Comparison of ENCODE assay signal across 8 mouse cellular contexts in genomic region chr19:15983739-15984344, GRCm38 (mm10). TPM values are rescaled to one million over a fixed set of nuclear protein-coding genes. Genes with fewer than 3 reads are reported as not detected.
DNase-seq lines count a peak whose midpoint lies in the region; ATAC-seq and TF ChIP-seq lines count a peak whose summit lies in the region.

No protein-coding gene starts in this region.

- no peak for TF ChIP-seq CTCF in lung, embryonic 14.5 days (IDR thresholded peaks at IDR 0.05; ENCODE audit: low read depth)

- H3K9me3 ChIP-seq in lung, embryonic 14.5 days (ENCODE audit: low read depth, low read length): no peaks in the 10 kb centered on the region
- no peaks in the 10 kb centered on the region for H3K9me3 ChIP-seq in embryonic facial prominence, embryonic 12.5 days
- H3K9me3 ChIP-seq in intestine, embryonic 16.5 days (ENCODE audit: control insufficient read depth, low read length): no peaks in the 10 kb centered on the region
- no peaks in the 10 kb centered on the region for H3K9me3 ChIP-seq in neural tube, embryonic 15.5 days (replicated peaks)

- 50% methylated on average over 15 of the region's 15 CpGs for WGBS in lung, embryonic 14.5 days
- 51% methylated on average over 15 of the region's 15 CpGs for WGBS in embryonic facial prominence, embryonic 12.5 days
- WGBS in intestine, embryonic 16.5 days: 54% methylated on average over 15 of the region's 15 CpGs
- WGBS in neural tube, embryonic 15.5 days: 45% methylated on average over 15 of the region's 15 CpGs

- peak; percentile 41 for DNase-seq in lung, embryonic 14.5 days
- no peak for DNase-seq in lung, postnatal 4 days
- DNase-seq in adrenal gland, postnatal 4 days (ENCODE audit: low spot score in 2 of 2): no peak
- DNase-seq in cerebellum, adult 11-12 months: no peak
- DNase-seq in T-cell, adult 2 months (ENCODE audit: low spot score): no peak

- peaks cover 3% of the 10 kb centered on the region; the same call in 1 of the 2 replicates for H3K4me1 ChIP-seq in lung, embryonic 14.5 days (ENCODE audit: insufficient read depth)
- peaks cover 7% of the 10 kb centered on the region for H3K4me1 ChIP-seq in embryonic facial prominence, embryonic 12.5 days
- H3K4me1 ChIP-seq in intestine, embryonic 16.5 days (ENCODE audit: control insufficient read depth, insufficient read depth, low read length): peaks cover 2% of the 10 kb centered on the region; the same call in 1 of the 2 replicates
- peaks cover 33% of the 10 kb centered on the region for H3K4me1 ChIP-seq in neural tube, embryonic 15.5 days

- H3K36me3 ChIP-seq in lung, embryonic 14.5 days (ENCODE audit: insufficient read depth): peaks cover 8% of the 10 kb centered on the region; the same call in 1 of the 2 replicates
- peaks cover 13% of the 10 kb centered on the region; the same call in 1 of the 2 replicates for H3K36me3 ChIP-seq in embryonic facial prominence, embryonic 12.5 days
- no peaks in the 10 kb centered on the region for H3K36me3 ChIP-seq in intestine, embryonic 16.5 days (ENCODE audit: control insufficient read depth, insufficient read depth, low read length)
- H3K36me3 ChIP-seq in neural tube, embryonic 15.5 days: peaks cover 4% of the 10 kb centered on the region; the same call in 1 of the 2 replicates

- peak overlapping the region; percentile 80; the same call in 1 of the 2 replicates for H3K27ac ChIP-seq in lung, embryonic 14.5 days (ENCODE audit: low read depth)
- 0 out of 2 replicates have a peak overlapping the region, but pooled peaks have one; percentile 82 for H3K27ac ChIP-seq in embryonic facial prominence, embryonic 12.5 days
- no peak overlapping the region for H3K27ac ChIP-seq in intestine, embryonic 16.5 days (ENCODE audit: low read length)
- H3K27ac ChIP-seq in neural tube, embryonic 15.5 days (replicated peaks): peak overlapping the region; percentile 92

- peak overlapping the region; percentile 69 for H3K4me3 ChIP-seq in lung, embryonic 14.5 days (ENCODE audit: low read depth, low read length)
- peak overlapping the region; percentile 78 for H3K4me3 ChIP-seq in embryonic facial prominence, embryonic 12.5 days
- H3K4me3 ChIP-seq in intestine, embryonic 16.5 days (ENCODE audit: low read length): peak overlapping the region; percentile 84
- peak overlapping the region; percentile 81 for H3K4me3 ChIP-seq in neural tube, embryonic 15.5 days (replicated peaks)

- ATAC-seq in lung, embryonic 14.5 days (ENCODE audit: insufficient read depth): no peak
- ATAC-seq in embryonic facial prominence, embryonic 12.5 days (ENCODE audit: insufficient number of reproducible peaks, insufficient read depth, low FRiP score, low TSS enrichment): no peak
- ATAC-seq in intestine, embryonic 16.5 days: no peak
- no peak for ATAC-seq in neural tube, embryonic 15.5 days (ENCODE audit: low FRiP score)

- no peaks in the 10 kb centered on the region for H3K27me3 ChIP-seq in lung, embryonic 14.5 days (ENCODE audit: insufficient read depth, low read length)
- no peaks in the 10 kb centered on the region for H3K27me3 ChIP-seq in embryonic facial prominence, embryonic 12.5 days
- H3K27me3 ChIP-seq in intestine, embryonic 16.5 days (replicated peaks; ENCODE audit: control insufficient read depth, insufficient read depth, low read length): no peaks in the 10 kb centered on the region
- H3K27me3 ChIP-seq in neural tube, embryonic 15.5 days (replicated peaks): no peaks in the 10 kb centered on the region

- peak overlapping the region; percentile 76 for H3K9ac ChIP-seq in lung, embryonic 14.5 days
- peak overlapping the region; percentile 82; the same call in 1 of the 2 replicates for H3K9ac ChIP-seq in embryonic facial prominence, embryonic 12.5 days
- H3K9ac ChIP-seq in intestine, embryonic 16.5 days (ENCODE audit: low read depth, low read length): peak overlapping the region; percentile 87
- H3K9ac ChIP-seq in neural tube, embryonic 15.5 days (replicated peaks): peak overlapping the region; percentile 80

- peak overlapping the region; percentile 77 for H3K4me2 ChIP-seq in lung, embryonic 14.5 days
- peak overlapping the region; percentile 51 for H3K4me2 ChIP-seq in embryonic facial prominence, embryonic 12.5 days (replicated peaks)
- peak overlapping the region; percentile 91 for H3K4me2 ChIP-seq in intestine, embryonic 16.5 days (ENCODE audit: low read depth, low read length)
- peak overlapping the region; percentile 63 for H3K4me2 ChIP-seq in neural tube, embryonic 15.5 days

RNA-seq across cellular contexts. Expression of gene Cep78, which starts 0.9 kb away (rescaled TPM):
- 35.2 and 36.1 TPM in 2 replicates for polyA plus RNA-seq in lung, embryonic 14.5 days (2014; fragmentation: Nextera tagmentation; extraction: Ambion mirVana)
- polyA plus RNA-seq in embryonic facial prominence, embryonic 12.5 days (2016; fragmentation: Nextera tagmentation; extraction: Ambion mirVana): 43.0 and 43.3 TPM in 2 replicates
- polyA plus RNA-seq in intestine, embryonic 16.5 days (2015; fragmentation: Nextera tagmentation; extraction: Ambion mirVana): 11.6 and 14.4 TPM in 2 replicates
- polyA plus RNA-seq in neural tube, embryonic 15.5 days (2015; fragmentation: Nextera tagmentation; extraction: Ambion mirVana): 25.7 and 25.9 TPM in 2 replicates
- total RNA-seq in adrenal gland, postnatal 4 days (2021): 10 to 100 TPM; 16.2 to 17.2 TPM

RNA-seq across cellular contexts. Expression of gene Psat1, which starts 36.7 kb away (rescaled TPM):
- polyA plus RNA-seq in lung, embryonic 14.5 days (2014; fragmentation: Nextera tagmentation; extraction: Ambion mirVana): 209 and 227 TPM in 2 replicates
- 71.3 and 77.0 TPM in 2 replicates for polyA plus RNA-seq in embryonic facial prominence, embryonic 12.5 days (2016; fragmentation: Nextera tagmentation; extraction: Ambion mirVana)
- polyA plus RNA-seq in intestine, embryonic 16.5 days (2015; fragmentation: Nextera tagmentation; extraction: Ambion mirVana): 65.1 and 73.5 TPM in 2 replicates
- 61.6 and 79.9 TPM in 2 replicates for polyA plus RNA-seq in neural tube, embryonic 15.5 days (2015; fragmentation: Nextera tagmentation; extraction: Ambion mirVana)
- total RNA-seq in adrenal gland, postnatal 4 days (2021): 10 to 100 TPM; 63.3 to 69.9 TPM
